Mouse (Mus musculus): Measurements from ENCODE around the gene Prpsap1.
"Not testable (repeated sequence)": the region's sequence is repeated elsewhere in the genome, so short reads cannot be mapped to it uniquely, and the experiment has no call there.

Gene Prpsap1

DNA sequence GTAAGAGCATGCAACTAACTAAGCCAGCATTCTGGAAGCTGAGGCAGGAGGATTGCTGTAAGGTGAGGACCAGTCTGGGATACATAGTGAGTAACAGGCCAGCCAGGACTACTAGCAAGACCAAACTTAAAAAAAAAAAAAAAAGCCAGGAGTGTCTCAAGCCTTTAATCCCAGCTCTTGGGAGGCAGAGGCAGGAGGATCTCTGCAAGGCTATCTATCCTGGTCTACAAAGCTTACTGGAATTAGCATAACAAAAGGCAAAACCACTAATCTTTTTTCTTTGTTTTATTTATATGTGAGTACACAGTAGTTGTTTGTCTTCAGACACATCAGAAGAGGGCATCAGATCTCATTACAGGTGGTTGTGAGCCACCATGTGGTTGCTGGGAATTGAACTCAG lies 5.8 kb downstream of the Prpsap1 start:
- no peak for DNase-seq (ENCODE audit: low spot score in 2 of 2)

DNA sequence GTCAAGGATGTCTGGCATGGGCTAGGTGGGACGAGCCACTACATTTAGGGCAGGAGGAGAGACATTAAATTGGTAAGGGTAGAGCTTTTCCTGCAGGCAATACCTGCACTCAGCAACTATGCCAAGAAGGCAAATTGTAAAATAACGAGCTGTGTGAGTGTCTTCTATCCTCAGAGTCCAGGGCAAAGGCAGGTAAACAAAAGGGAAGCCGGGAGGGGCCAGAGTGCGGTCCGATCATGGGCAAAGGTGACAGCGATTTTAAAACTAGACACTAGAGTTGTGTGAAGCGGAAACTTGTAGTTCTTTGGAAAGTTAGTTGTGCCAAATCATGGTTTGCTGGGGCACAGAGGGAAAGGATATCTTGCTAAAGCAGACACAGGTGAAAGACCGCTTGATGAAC lies 9.7 kb downstream of the Prpsap1 start:
- no peak for DNase-seq (ENCODE audit: low spot score in 2 of 2)

DNA sequence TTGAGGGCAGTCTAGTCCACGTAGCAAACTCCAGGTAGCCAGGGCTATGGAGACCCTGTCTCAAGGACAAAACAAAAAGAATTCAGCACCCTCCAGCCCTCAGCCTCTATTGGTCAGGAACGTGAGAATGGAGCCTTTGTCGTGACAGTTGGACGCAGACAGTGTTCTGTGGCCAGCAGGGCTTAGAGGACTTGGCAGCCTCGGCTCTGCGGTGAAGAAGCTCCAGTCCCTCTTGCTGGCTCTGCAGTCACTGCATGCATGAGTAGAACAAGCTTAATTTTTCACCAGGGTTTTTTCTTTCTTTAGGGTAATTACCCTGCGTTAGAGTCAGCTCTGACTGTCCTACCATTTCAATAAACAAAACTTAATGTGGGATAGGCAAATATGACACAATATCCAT lies 12.2 kb downstream of the Prpsap1 start:
- DNase-seq (ENCODE audit: low spot score in 2 of 2) = no peak

DNA sequence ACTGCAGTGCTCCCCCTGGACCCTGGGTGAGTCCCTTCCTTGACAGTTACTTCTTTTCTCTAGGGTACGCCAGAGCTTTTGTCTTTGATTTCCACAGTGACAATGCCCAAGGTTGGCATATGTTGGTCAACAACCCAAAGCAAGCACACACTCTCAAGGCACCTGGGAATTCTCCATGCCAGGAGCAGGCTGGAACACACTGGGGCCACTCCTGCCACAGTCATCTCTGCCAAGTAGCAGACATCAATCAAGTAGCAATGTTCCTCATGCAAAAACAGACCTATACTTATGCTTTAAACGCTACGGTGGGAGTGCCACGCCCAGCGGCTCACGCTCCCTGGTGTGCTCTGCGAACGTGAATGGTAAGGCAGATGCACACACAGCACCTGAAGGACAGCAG lies 13.0 kb downstream of the Prpsap1 start:
- no peak for DNase-seq (ENCODE audit: low spot score in 2 of 2)

DNA sequence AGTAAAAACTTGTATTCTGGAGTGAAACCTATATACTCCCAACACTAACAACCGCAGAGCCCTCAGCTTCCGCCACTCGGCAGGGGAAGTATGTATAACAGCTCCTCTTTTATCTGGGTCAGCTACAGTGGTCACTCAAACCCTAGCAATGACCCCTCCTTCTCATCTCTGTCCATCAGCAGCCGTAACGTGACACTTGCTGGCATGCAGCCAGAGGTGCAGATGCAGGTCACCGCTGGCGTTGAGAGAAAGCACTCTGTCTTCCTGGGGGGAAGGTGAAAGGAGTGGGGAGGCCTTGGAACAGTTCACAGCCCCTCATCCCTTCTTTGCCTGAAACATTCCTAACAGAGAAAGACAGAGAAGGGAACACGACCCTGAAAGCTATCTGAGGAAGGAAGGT lies 14.2 kb downstream of the Prpsap1 start:
- no peak for DNase-seq (ENCODE audit: low spot score in 2 of 2)

DNA sequence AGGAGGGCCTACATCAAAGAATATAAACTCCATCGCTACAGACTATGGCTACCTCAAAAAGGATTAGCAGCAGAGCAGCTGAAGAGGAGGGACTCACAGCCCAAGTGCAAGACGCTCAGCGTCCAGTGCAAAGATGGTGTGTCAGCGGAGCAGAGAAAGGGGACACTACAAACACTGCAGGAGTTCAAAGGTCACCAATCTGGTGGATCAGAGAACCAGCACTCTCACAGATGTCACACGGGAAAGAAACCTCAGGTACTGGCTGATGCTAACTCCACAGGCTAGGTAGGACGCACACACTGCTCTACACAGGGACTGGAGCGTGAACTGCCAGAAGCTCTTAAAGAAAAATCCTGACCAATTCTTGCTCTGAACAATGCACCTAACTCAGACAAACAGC lies 15.0 kb downstream of the Prpsap1 start:
- DNase-seq (ENCODE audit: low spot score in 2 of 2) = no peak

DNA sequence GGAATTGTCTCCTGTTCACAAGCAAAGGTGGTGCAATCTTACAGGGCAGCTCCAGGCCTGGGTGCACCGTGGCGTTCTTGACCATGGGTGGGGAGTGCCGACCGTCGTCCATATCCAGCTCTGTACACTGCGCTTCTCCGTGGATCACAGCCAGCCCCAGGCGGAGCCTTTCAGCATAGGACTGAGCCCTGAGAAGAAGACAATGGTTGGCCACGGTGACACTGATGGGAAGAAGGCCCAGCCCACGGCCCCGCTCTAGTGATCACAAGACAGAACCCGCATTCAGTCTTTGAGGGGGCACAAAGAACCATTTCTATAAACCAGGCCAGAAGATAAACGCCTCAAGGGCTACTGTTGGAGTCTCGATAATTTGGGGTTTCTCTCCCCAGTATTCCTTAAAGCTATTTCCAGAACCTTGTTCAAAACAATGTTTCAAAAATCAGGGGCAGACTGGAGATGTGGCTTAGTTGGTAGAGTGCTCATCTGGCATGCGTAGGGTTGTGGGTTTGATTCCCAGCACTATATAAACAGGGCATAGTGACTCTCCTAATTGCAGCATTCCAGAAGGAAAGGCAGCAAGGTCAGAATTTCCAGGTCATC lies 16.7 kb downstream of the Prpsap1 start:
- no peak for DNase-seq (ENCODE audit: low spot score in 2 of 2)

DNA sequence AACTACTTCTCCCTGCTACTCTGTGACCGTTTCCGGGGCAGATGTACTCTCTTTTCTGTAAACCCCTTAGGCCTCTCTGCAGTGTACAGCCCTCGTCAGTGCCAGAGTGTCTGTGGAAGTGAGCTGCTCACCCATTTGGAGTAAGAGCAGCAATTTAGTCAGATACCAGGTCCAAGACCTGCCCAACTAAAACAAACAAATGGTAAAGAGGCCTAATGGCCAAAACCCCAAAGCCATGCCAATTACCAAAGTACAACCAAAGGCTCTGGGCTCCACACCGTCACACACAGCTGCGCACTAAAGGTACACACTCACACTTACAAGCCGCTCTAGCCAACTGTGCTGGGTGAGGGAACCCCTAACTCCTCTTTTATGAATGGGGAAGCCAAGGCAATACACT lies 17.3 kb downstream of the Prpsap1 start:
- no peak for DNase-seq (ENCODE audit: low spot score in 2 of 2)

DNA sequence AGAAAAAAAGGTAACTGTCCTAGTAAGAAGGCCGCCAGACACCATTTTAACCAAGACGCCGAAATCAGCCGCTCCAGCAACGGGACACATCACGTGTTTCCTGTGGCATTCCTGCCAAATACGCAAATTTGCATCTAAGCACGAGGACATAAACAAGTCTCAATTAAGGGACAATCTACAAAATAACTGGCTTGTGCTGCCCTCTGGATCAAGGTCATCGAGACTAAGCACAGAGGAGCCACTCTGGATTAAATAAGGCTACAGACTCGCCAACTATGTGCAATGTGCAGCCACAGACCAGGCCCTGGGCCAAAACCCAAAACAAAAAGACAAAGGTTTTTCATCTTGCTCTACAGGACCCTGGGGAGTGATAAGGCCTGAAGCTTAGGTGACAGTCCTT lies 18.0 kb downstream of the Prpsap1 start:
- peak in 1 of 2 experiments; percentile 48 for DNase-seq (ENCODE audit: low spot score in 2 of 2)

DNA sequence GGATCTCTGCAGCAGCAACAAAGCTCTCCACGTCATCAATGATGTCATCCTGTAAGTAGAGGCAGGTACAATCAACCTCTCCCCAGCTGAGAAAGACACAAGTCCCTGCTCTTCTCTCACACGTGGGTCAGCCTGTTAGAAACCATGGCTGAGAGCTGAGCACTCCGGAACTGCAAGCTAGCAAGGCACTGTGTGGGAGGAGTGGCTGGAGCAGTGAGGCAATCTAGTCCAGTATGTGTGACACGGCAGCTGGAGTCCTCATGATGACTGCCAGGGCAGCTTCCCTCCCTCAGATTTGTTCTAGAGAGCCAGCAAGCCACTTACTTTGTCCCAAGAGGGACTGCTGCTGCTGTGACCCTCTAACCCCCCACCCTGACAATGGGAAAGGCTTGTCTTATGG lies 21.7 kb downstream of the Prpsap1 start:
- DNase-seq (ENCODE audit: low spot score in 2 of 2) = no peak

DNA sequence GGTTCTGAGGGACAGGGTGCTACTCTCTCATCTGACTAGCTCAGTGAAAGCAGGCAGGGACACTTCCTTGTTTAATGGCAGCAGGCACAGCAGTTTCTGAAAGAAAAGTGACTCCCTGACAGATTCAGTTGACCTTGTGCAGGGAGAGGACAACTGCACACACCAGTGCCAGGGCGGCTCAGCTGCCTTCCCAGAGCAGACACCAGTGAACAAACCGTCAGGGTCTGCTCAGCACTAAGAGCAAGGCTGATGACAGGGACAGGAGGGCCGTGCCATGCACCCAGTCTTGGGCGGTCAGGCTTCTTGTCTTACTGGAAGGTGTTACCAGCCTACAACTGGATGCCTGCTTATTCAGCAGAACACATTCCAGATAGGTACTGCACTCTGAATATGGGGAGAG lies 23.1 kb downstream of the Prpsap1 start:
- no peak for DNase-seq (ENCODE audit: low spot score in 2 of 2)

DNA sequence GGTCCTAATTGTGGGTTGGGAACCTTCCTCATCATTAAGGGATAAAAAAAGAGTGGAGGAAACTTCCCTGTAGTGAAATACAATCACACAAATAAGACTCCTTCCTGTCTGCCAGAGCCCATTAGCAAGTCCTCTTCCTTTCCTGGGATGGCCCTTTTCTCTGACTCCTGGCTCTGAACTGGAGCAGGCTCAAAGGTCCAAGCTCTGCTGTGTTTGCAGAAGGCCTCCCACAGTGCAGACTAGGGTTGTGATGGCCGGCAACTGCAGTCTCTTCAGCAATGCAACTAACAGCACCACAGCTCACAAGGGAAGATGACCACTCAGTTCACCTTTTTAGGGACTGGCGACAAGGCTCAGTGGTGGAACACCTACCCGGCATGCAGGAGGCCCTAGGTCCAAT lies 23.8 kb downstream of the Prpsap1 start:
- no peak for DNase-seq (ENCODE audit: low spot score in 2 of 2)

DNA sequence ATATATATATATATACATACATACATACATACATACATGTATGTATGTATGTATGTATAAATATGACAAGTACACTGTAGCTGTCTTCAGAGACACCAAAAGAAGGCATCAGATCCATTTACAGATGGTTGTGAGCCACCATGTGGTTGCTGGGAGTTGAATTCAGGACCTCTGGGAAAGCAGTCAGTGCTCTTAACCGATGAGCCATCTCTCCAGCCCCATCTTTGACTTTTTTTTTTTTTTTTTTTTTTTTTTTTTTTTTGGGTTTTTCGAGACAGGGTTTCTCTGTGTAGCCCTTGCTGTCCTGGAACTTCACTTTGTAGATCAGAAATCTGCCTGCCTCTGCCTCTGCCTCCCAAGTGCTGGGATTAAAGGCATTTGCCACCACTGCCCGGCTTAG lies 25.7 kb downstream of the Prpsap1 start:
- not testable (repeated sequence) for DNase-seq (ENCODE audit: low spot score in 2 of 2)

DNA sequence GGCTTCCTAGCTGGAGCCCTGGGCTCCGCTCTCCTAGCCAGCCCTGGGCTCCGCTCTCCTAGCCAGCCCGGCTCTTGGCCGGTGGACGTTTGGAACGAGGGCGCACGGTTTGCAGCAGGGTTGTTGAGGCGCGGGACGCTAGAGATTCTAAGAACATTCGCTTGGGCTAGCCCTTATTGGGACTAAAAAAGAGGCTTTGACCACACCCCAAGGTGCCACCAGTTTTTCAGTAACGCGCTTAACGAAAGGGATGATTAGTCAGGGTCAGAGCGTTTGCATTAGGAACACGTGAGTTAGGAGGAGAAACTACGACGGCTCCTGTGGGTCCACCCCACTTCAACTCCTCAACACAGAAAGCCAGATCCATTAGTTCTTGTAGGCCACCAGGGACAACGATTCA lies 27.9 kb downstream of the Prpsap1 start, which contains the start of gene Qrich2:
TSS of gene Qrich2 (minus strand) at position 101 of the 400 bp plus-strand sequence.
- DNase-seq (ENCODE audit: low spot score in 2 of 2) = no peak

DNA sequence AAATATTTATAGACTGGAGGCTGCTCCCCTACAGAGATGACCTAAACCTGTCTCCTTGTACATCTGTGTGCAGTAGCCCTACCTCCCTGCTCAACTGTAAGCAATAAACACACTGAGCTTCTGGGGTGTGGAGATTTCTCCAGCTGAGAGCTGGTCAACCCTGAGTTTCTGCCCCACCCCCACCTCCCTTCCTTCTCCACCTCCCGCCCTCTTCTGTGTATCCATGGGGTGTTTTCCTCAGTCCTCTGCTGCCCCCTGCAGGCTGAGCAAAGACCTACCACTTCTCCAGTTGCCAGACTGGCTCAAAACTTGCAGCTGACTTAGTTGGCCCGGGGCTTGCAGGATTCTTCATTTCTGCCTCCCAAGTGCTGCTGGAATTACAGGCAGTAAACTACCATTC lies 30.2 kb downstream of the Prpsap1 start:
- peak; percentile 67 to 76 for DNase-seq (ENCODE audit: low spot score in 2 of 2)

DNA sequence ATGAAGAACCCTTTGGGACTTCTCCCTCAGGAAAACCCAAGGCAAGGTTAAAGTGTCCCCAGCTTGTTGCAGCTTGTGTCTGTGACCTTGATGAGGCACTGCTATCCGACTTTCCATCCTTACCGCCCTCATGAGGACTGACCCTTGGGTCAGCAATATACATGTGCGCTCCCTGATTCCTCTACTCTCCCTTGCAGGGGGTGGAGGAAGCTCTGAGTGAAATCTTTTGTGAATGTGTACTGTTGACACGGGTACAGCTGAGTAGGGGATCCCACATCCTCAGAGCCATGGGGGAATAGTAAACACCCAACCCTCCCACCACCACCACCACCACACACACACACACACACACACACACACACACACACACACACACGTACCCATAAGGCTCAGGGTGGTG lies 30.7 kb downstream of the Prpsap1 start:
- DNase-seq (ENCODE audit: low spot score in 2 of 2) = no peak

DNA sequence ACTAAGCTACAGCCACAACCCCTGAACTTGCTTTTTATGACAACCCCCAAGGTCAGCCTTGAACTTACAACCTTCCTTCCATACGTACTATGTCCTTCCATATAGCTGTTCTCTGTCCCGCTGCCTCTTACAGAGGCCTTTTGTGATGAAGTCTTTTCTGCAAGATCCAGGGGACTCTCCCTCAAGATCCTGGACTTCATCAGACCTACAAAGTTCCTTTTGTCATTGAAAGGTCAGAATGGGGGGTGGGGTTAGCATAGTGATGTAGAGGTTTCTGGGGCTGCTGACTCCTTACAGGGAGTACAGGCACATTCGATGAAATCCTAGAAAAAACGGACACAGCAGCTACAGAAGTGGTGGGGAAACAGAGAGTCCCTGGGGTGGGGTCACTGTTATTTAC lies 34.2 kb downstream of the Prpsap1 start:
- DNase-seq (ENCODE audit: low spot score in 2 of 2) = no peak

DNA sequence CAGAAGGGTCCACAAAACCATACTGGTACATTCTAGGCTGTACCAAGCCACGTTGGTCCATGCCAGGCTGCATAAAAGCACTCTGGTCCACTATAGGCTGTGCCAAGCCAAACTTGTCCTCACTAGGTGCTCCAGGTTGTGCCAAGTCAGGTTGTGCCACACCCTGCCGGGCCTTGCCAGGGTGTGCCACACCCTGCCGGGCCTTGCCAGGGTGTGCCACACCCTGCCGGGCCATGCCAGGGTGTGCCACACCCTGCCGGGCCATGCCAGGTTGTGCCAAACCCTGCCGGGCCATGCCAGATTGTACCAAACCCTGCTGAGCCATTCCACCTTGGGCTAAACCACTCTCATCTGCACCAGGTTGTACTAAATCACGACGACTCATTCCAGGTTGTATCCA lies 37.8 kb downstream of the Prpsap1 start:
- DNase-seq (ENCODE audit: low spot score in 2 of 2) = no peak

DNA sequence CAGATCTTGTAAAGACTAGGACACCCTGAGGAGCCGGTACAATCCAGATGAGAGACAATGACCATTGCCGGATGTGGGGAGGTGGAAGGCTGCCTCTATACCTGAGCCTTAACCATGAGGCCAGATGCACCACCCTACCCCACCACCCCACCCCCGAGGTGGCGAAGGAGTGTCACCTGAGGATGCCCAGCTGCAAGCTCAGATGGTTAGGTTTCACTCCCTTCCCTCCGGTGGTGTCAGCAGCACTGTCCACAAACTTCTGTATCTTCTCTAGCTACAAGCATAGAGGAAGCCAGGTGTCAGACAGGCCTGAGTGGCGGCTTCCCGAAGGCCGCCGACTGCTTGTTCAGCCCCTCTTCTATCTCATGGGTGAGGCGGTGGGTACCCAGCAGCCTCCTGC lies 40.1 kb downstream of the Prpsap1 start:
- no peak for DNase-seq (ENCODE audit: low spot score in 2 of 2)

DNA sequence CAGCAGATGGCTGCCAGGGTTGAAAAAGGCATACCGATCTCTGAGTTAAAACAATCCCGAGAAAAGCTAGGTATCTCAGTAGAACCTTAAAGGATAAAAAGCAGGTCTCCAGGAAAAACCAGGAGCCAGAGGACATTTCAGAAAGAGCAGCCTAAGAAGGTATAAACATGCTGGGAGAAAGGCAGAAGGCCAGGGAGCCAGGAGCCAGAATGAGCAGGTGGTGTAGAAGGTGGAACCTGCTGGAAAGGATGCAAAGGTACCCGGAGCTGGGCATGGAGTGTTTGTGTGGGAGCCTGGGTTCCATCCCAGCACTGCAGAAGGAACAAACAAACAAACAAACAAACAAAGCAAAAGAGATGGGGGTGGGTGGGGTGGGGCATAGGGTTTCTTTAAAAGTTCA lies 44.7 kb downstream of the Prpsap1 start:
- DNase-seq (ENCODE audit: low spot score in 2 of 2) = no peak

DNA sequence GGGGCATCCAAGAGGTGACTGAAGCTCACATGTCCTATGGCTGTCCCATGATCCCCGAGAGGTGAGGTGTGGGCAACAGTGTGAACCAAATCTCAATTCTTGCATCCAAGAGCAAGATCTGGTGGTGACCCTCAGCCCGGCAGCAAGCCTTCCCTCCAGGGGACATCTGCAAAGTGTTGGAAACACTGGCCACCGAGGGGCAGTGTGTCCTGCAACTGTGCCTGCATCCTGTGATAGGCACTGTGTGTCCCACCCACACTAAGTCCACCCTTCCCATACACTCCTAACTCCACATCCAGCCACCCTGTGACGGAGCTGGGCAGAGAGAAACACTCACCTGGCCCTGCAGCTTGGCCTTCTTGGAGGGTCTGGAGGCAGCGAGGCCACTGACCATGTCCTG lies 46.2 kb downstream of the Prpsap1 start:
- DNase-seq (ENCODE audit: low spot score in 2 of 2) = no peak

DNA sequence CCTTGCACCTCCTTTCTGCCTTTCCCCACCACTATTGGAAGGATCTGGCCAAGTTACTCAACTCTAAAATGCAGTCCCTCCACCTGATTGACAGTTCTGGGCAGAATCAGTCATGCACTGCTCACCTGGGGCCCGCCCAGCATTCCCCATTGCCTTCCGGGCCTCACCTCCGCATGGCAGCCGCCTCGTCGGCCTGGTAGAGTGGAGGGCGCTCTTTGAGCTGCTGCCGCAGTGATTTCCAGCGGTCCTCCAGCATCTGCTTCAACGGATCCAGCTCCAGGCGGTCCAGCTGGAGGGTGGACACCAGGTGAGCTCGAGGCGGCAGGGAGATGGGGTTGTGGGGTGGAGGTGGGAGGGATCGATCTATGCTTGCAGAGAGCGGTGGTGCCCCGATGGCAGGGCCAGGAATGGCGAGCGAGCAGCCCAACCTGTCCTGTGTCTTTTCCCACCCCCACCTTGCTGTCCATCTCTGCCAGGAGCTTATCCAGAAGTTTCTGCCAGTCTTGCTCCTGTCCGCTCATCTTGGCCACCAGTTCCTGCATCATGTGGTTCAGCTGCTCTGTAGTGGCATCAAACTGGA lies 47.6 kb downstream of the Prpsap1 start:
- DNase-seq (ENCODE audit: low spot score in 2 of 2) = no peak

DNA sequence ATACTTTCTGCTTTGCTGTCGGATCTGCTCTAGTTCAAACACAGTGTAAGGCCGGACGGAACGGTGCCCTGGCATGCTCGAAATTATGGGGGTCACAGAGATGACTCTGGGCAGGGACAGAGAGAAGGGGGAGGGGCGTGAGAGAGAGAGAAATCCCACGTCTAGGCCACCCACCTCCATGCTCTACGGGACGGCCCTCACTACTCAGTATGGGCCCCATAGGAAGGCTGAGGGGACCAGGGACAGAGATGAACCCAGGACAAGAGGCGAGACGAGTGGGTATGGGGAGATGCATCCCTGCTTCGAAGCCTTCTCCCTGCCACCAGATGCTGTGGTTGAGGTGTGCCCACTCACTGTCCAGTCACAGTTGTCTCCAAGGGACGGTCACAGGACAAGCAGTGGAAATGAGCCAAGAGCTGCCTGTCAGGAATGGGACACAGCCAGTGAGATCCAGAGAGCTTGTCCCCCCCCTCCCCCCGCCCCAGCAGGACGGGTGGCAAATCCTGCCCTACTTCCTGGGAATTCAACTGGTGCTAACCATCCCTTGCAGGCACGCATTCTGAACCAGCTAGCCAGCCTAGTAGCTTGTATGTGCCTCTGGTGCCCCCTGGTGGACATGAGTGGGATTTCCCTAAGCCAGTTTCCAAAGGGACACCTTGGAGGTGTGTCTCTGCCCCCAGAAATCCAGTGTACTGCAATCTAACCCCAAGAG lies 48.2 kb downstream of the Prpsap1 start:
- DNase-seq (ENCODE audit: low spot score in 2 of 2) = peak; percentile 73 to 88

Measured in heart, adult 9 months (tissue).